Mouse (Mus musculus) testis, adult 2 months (tissue): ENCODE measurements around the gene Cspg5.

ENCODE experiments used
- CTCF ChIP-seq: fragments of 200-500 bp; IDR thresholded peaks from 2 replicates; pipeline ENCODE4 v1.5.1; 2012; ENCODE audit warnings: low read depth, mild to moderate bottlenecking, inconsistent platforms, low read length, moderate library complexity; ENCODE audit not compliant: control insufficient read depth, insufficient read depth, insufficient replicate concordance
- POLR2A ChIP-seq: fragments of 200-500 bp; IDR thresholded peaks from 2 replicates; pipeline ENCODE4 v1.6.1; 2012; ENCODE audit warnings: low read depth, mild to moderate bottlenecking, inconsistent platforms, low read length, moderate library complexity; ENCODE audit not compliant: control insufficient read depth

DNA sequence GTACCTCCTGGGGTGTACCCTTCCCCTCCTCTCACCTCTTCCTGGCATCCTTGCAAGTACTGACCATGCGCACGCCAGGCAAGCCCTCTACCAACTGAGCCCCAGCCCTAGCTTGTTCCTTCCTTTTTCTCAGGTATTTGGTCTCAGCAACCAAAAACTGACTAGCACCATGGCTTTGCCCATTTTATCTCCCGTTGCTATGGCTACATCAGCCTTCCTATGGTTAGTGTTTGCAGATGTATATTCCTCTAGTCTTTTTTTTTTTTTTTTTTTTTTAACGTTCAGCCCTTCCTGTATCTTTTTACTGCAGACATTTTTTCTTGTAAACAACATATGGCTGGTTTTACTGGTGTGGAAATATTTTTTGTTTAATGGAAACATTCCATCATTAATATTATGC, 29.9 kb downstream of the Cspg5 start:
- TF ChIP-seq POLR2A = no peak
- TF ChIP-seq CTCF = no peak
